Mouse (Mus musculus): ENCODE results near the gene Znrf2. TPM values are rescaled to one million over a fixed set of nuclear protein-coding genes. Genes with fewer than 3 reads are reported as not detected.

Znrf2 gene
- polyA plus RNA-seq, 1 experiment from 2014 or later: 5.8 TPM

DNA sequence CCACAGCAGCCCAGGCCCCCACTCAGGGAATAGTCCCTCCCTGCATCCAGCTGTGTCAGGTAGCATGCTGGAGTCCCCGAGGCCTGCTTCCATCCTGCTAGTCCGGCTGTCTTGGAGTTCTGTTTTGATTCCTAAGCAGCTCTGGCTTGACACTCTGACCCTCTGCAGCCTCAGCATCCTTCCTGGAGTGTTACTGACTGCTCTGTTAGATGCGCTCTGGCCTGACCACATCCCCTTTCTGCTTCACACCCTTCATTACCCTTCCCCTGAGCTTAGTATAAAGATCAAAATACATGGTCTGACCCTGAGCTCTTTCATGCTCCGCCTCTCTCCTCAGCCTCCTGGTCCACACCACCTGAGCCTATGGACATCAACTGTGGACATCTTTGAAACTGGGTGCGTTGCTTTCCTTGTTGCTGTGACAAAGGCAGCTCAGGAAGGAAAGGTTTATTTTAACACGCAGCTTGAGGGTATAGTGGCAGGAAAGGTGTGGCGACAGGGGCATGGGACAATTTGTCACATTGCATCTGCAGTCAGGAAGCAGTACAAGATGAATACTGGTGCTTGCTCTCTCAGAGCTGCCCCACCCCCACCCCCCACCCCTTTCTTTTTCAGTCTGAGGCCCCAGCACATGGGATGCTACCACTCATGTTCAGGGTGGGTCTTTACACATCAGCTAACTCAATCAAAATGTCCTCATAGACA lies 109.2 kb downstream of the Znrf2 start:
- whole genome bisulfite sequencing: 76% methylated on average over 7 of the region's 7 CpGs
- H3K4me2 ChIP-seq: no peak overlapping the region
- no peaks in the 10 kb centered on the region for H3K27me3 ChIP-seq (replicated peaks)
- H3K9ac ChIP-seq (replicated peaks): no peak overlapping the region
- H3K36me3 ChIP-seq: no peaks in the 10 kb centered on the region
- no peak overlapping the region for H3K27ac ChIP-seq (replicated peaks)
- no peaks in the 10 kb centered on the region for H3K9me3 ChIP-seq (replicated peaks)
- no peaks in the 10 kb centered on the region for H3K4me1 ChIP-seq
- ATAC-seq (ENCODE audit: low FRiP score): no peak
- no peak overlapping the region for H3K4me3 ChIP-seq (replicated peaks)

DNA sequence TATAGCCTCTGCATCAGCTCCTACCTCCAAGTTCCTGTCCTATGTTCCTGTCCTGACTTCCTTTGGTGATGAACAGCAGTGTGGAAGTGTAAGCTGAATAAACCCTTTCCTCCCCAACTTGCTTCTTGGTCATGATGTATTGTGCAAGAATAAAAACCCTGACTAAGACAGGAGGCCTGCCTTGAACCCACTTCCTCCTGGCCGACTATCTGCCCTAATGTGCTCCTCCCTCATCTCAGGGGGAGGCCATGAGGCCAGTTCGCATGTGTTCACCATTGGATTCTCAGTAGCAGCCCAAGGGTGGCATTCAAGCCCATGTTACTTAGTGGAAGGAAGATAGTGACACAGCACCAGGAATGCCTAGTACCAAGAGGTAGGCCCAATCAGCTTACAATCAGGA lies 110.2 kb downstream of the Znrf2 start:
- Histone ChIP-seq H3K4me1 (no peaks in the 10 kb centered on the region), H3K9me3 (replicated peaks) (no peaks in the 10 kb centered on the region), H3K27me3 (replicated peaks) (no peaks in the 10 kb centered on the region), H3K4me3 (replicated peaks) (no peak overlapping the region), H3K9ac (replicated peaks) (no peak overlapping the region), H3K27ac (replicated peaks) (no peak overlapping the region), H3K4me2 (no peak overlapping the region), H3K36me3 (no peaks in the 10 kb centered on the region)
- WGBS: 81% methylated on average over 2 of the region's 2 CpGs
- no peak for ATAC-seq (ENCODE audit: low FRiP score)

DNA sequence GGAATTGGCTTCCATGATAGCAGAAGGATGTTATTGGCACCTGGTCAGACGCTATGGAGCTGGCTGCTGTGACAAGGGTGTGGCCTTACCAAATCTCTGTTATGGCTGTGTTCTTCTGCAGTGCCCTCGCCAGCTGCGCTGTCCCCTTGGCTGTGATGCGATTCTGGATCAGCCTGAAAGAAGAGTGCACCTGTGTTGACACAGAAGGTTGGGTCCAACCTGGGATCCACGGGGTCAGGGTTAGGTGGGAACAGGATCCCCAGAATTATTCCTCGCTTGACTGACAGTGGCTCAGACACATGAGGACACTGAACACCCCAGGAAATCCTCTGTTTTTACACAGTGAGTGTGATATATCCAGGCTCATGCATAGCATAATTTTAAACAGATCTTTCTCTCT lies 111.2 kb downstream of the Znrf2 start:
- no peaks in the 10 kb centered on the region for H3K36me3 ChIP-seq
- H3K4me1 ChIP-seq: no peaks in the 10 kb centered on the region
- H3K27ac ChIP-seq (replicated peaks): no peak overlapping the region
- no peak overlapping the region for H3K4me2 ChIP-seq
- no peak for ATAC-seq (ENCODE audit: low FRiP score)
- no peaks in the 10 kb centered on the region for H3K9me3 ChIP-seq (replicated peaks)
- no peaks in the 10 kb centered on the region for H3K27me3 ChIP-seq (replicated peaks)
- H3K4me3 ChIP-seq (replicated peaks): no peak overlapping the region
- WGBS: 89% methylated on average over 6 of the region's 6 CpGs
- no peak overlapping the region for H3K9ac ChIP-seq (replicated peaks)

DNA sequence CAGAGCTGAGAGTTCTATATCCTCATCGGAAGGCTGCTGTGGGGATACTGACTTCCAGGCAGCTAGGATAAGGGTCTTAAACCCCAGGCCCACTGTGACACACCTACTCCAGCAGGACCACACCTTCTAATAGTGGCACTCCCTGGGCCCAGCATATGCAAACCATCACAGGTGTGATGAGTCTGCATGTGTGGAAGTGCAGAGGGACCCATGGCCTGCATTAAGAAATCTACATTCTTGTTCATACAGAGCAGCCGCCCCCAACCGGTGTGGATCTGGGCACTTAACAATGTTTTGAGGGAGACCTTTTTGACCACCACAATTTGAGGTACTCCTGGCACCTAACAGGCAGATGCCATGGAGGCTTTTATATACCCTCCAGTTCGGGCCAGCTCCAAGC lies 114.9 kb downstream of the Znrf2 start:
- WGBS: 98% methylated on average over 4 of the region's 4 CpGs
- H3K27ac ChIP-seq (replicated peaks): no peak overlapping the region
- no peaks in the 10 kb centered on the region for H3K27me3 ChIP-seq (replicated peaks)
- no peak overlapping the region for H3K9ac ChIP-seq (replicated peaks)
- no peak overlapping the region for H3K4me2 ChIP-seq
- no peaks in the 10 kb centered on the region for H3K4me1 ChIP-seq
- no peaks in the 10 kb centered on the region for H3K9me3 ChIP-seq (replicated peaks)
- H3K36me3 ChIP-seq: no peaks in the 10 kb centered on the region
- no peak for ATAC-seq (ENCODE audit: low FRiP score)
- H3K4me3 ChIP-seq (replicated peaks): no peak overlapping the region

DNA sequence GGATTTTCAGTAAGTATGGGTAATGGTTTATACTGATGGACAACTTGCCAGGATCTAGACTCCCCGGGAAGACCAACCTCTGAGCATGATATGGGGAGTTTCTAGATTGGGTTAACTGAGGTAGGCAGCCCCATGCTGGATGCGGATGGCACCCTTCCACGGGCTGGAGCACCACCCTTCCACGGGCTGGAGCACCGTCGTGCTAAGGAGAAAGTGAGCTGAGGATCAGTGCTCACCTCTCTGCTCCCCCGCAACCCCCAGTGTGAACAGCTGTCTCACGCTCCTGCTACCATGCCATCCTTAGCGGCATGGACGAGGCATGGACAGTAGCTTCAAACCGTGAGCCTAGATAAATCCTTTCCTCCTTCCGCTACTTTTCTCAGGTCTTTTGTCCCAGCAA lies 115.8 kb downstream of the Znrf2 start:
- Histone ChIP-seq H3K4me3 (replicated peaks) (no peak overlapping the region), H3K9me3 (replicated peaks) (no peaks in the 10 kb centered on the region), H3K4me1 (no peaks in the 10 kb centered on the region), H3K36me3 (no peaks in the 10 kb centered on the region), H3K9ac (replicated peaks) (no peak overlapping the region), H3K4me2 (no peak overlapping the region), H3K27me3 (replicated peaks) (no peaks in the 10 kb centered on the region), H3K27ac (replicated peaks) (no peak overlapping the region)
- no peak for ATAC-seq (ENCODE audit: low FRiP score)
- 97% methylated on average over 12 of the region's 12 CpGs for WGBS

DNA sequence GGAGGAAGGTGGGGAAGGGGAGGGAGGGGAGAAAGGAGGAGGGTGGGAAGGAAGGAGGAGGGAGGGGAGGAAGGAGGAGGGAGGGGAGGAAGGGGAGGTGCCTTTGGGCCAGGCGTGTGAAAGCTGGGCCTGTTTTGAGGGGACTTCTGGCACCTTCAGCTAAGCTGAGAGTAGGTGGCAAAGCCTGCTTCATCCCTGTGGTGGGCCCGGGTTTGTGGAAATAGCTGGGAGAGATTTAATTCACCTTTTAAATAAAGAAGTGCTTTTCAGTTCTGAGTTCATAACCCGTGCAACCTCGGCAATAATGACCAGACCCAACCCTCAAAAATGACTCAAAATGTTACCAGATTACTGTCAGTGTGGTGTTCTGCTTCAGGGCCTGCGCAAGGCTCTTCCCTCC lies 116.5 kb downstream of the Znrf2 start:
- Histone ChIP-seq H3K9ac (replicated peaks) (no peak overlapping the region), H3K4me1 (no peaks in the 10 kb centered on the region), H3K36me3 (no peaks in the 10 kb centered on the region), H3K4me3 (replicated peaks) (no peak overlapping the region), H3K9me3 (replicated peaks) (no peaks in the 10 kb centered on the region), H3K4me2 (no peak overlapping the region), H3K27me3 (replicated peaks) (no peaks in the 10 kb centered on the region), H3K27ac (replicated peaks) (no peak overlapping the region)
- ATAC-seq (ENCODE audit: low FRiP score): no peak
- 92% methylated on average over 5 of the region's 5 CpGs for WGBS

DNA sequence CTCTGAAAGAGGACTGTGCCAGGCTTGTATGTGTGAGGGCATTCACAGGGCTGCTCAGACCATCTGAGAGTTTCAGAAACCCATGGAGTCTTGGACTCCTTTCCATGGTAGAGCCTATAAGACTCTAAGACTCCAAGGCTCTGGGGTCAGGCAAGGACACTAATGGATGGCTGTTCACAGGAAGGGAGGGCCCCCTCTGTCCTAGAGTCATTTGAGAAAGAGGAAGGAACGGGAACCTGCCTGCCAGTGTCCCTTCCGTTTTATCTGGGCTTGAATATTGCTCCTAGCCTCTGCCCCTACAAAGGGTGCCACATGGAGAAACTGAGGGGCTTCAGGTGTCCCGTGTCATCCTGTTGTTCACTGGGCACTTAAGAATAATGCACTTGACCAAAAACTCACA lies 117.2 kb downstream of the Znrf2 start:
- Histone ChIP-seq H3K36me3 (no peaks in the 10 kb centered on the region), H3K4me3 (replicated peaks) (no peak overlapping the region), H3K4me2 (no peak overlapping the region), H3K9me3 (replicated peaks) (no peaks in the 10 kb centered on the region), H3K27me3 (replicated peaks) (no peaks in the 10 kb centered on the region), H3K9ac (replicated peaks) (no peak overlapping the region), H3K4me1 (no peaks in the 10 kb centered on the region), H3K27ac (replicated peaks) (no peak overlapping the region)
- ATAC-seq (ENCODE audit: low FRiP score): no peak
- WGBS: 89% methylated on average over 3 of the region's 3 CpGs

DNA sequence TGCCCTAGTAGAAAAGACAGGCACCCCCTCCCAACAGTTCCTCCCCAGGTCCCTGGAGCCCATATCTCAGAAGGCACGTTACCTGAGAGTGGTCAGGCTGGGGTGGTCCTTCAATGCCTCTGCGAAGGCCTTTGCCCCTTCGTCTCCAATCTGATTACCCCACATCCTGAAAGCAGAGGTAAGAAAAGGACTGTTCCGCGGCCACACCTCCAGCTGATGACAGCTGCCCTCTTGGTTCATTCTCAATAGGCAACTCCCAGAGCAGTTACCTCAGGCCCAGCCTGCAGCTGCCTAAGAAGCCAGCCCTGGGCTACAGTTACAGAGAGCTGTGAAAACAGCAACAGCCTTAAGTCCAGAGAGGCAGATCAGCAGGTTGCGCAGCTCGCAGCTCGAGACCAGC lies 117.6 kb downstream of the Znrf2 start:
- no peak for ATAC-seq (ENCODE audit: low FRiP score)
- Histone ChIP-seq H3K9me3 (replicated peaks) (no peaks in the 10 kb centered on the region), H3K4me2 (no peak overlapping the region), H3K4me3 (replicated peaks) (no peak overlapping the region), H3K27ac (replicated peaks) (no peak overlapping the region), H3K4me1 (no peaks in the 10 kb centered on the region), H3K27me3 (replicated peaks) (no peaks in the 10 kb centered on the region), H3K9ac (replicated peaks) (no peak overlapping the region), H3K36me3 (no peaks in the 10 kb centered on the region)
- WGBS: 92% methylated on average over 8 of the region's 8 CpGs

DNA sequence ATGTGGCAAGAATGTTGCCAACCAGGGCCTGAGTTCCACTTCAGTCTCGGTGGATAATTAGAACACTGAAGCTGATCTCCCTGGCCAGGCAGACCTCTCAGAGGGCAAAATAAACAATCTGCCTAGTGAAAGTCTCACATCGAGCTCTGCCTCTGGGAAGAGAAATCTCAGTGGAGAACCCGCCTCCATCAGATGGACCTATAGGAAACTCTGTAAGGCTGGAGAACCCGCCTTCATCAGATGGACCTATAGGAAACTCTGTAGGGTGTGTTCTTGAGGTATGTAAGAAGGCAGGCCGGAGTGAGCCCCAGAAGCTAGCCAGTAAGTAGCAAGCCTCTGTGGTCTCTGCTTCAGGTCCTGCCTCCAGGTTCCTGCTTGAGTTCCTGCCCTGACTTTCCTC lies 118.2 kb downstream of the Znrf2 start:
- WGBS: 88% methylated on average over 5 of the region's 5 CpGs
- H3K36me3 ChIP-seq: no peaks in the 10 kb centered on the region

DNA sequence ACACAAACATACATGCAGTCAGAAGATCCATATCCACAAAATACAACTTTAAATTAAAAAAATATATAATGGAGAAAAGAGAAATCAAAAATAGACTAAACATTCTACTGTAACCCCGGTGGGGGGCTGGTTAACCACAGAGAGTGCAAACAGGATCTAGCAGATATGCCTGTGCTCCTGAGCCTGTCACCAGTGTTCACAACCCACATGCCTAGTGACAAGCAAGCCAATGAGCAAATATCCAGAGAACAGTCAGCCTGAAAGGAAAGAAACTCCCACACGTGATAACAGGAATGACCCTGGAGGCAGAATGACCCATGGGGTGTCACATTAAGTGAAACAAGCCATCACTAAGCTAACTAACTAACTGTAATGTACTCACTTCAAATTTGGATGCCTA lies 119.8 kb downstream of the Znrf2 start:
- no peaks in the 10 kb centered on the region for H3K36me3 ChIP-seq
- 79% methylated on average over 2 of the region's 2 CpGs for WGBS
- H3K4me3 ChIP-seq (replicated peaks): no peak overlapping the region
- H3K27me3 ChIP-seq (replicated peaks): no peaks in the 10 kb centered on the region
- H3K9ac ChIP-seq (replicated peaks): no peak overlapping the region
- H3K9me3 ChIP-seq (replicated peaks): no peaks in the 10 kb centered on the region
- H3K27ac ChIP-seq (replicated peaks): no peak overlapping the region
- H3K4me2 ChIP-seq: no peak overlapping the region
- ATAC-seq (ENCODE audit: low FRiP score): no peak
- H3K4me1 ChIP-seq: peaks cover 5% of the 10 kb centered on the region

More for the DNA sequence above, 118.2 kb downstream of the Znrf2 start:
- Histone ChIP-seq H3K9me3 (replicated peaks) (no peaks in the 10 kb centered on the region), H3K4me1 (peaks cover under 1% of the 10 kb centered on the region), H3K4me2 (no peak overlapping the region), H3K27ac (replicated peaks) (no peak overlapping the region), H3K27me3 (replicated peaks) (no peaks in the 10 kb centered on the region), H3K9ac (replicated peaks) (no peak overlapping the region), H3K4me3 (replicated peaks) (no peak overlapping the region)
- ATAC-seq (ENCODE audit: low FRiP score): no peak

DNA sequence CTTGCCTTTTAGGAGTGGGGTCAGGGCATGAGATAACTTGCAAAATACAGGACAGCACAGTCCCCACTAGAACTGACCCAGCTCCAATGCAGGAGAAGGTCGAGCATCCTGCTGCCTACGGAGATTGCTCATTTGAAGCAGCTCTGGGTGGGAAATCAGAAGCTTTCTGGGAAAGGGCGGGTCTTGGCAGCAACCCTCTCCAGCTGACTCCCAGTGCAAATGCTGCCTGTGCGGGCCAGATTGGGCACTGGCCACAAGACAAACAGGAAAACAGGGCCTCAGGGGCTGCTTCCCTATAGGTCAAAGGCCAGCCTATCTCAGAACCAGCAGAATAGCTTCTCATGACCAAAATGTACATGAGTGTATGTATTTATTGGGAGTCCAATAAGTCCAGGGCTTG lies 122.9 kb downstream of the Znrf2 start:
- H3K9ac ChIP-seq (replicated peaks): no peak overlapping the region
- 66% methylated on average over 4 of the region's 4 CpGs for WGBS
- H3K27ac ChIP-seq (replicated peaks): no peak overlapping the region
- no peaks in the 10 kb centered on the region for H3K9me3 ChIP-seq (replicated peaks)
- H3K27me3 ChIP-seq (replicated peaks): peaks cover 17% of the 10 kb centered on the region
- no peak overlapping the region for H3K4me3 ChIP-seq (replicated peaks)
- no peaks in the 10 kb centered on the region for H3K36me3 ChIP-seq
- no peak overlapping the region for H3K4me2 ChIP-seq
- peaks cover 18% of the 10 kb centered on the region for H3K4me1 ChIP-seq
- no peak for ATAC-seq (ENCODE audit: low FRiP score)

DNA sequence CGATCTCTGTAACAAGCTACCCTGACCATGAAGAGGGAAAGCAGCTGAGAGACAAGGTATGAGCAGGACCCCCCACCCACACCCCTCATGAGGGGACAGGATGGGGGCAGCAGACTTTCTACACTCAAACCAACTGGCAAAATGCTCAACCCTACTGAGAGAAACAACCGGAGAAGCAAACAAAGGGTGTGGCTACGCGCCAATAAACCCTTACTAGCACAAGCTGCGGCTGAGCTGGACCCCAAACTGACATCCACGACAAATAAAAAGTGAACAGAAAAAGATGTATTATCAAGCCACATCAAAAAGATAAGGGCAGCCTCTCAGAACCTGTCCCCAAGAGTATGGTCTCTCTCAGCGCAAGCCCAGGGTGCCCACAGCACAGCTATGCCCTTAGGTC lies 123.4 kb downstream of the Znrf2 start:
- H3K9ac ChIP-seq (replicated peaks): no peak overlapping the region
- ATAC-seq (ENCODE audit: low FRiP score): no peak
- H3K9me3 ChIP-seq (replicated peaks): no peaks in the 10 kb centered on the region
- peaks cover 18% of the 10 kb centered on the region for H3K4me1 ChIP-seq
- H3K4me2 ChIP-seq: no peak overlapping the region
- peaks cover 22% of the 10 kb centered on the region for H3K27me3 ChIP-seq (replicated peaks)
- no peak overlapping the region for H3K27ac ChIP-seq (replicated peaks)
- H3K36me3 ChIP-seq: no peaks in the 10 kb centered on the region
- 60% methylated on average over 7 of the region's 7 CpGs for WGBS
- H3K4me3 ChIP-seq (replicated peaks): no peak overlapping the region

DNA sequence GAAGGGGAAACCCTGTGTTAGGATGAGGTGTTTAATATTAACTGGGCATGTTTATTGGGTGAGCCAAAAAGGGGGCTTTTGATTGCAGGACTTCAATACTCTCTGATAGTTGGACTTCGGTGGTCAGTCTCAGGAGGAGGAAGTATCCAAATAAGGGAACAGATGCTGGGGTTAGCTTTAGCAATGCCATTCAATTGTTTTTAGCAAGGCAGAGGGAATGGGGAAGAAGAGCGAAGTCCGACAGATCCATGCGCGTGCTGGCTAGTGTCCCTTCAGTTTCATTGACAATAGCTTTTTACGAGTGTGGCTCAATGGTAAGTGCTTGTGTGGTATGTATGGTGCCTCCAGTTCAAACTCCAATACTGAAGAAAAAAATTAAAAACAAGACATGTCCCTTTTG lies 124.4 kb downstream of the Znrf2 start:
- no peaks in the 10 kb centered on the region for H3K36me3 ChIP-seq

More for the DNA sequence above, 124.4 kb downstream of the Znrf2 start:
- Histone ChIP-seq H3K4me2 (no peak overlapping the region), H3K27ac (replicated peaks) (no peak overlapping the region), H3K4me1 (peaks cover 18% of the 10 kb centered on the region), H3K4me3 (replicated peaks) (no peak overlapping the region), H3K9ac (replicated peaks) (no peak overlapping the region), H3K9me3 (replicated peaks) (no peaks in the 10 kb centered on the region), H3K27me3 (replicated peaks) (peaks cover 23% of the 10 kb centered on the region)
- WGBS: 88% methylated on average over 6 of the region's 6 CpGs
- ATAC-seq (ENCODE audit: low FRiP score): no peak
